Mouse (Mus musculus) lung, adult 2 months (tissue): ENCODE results near the gene Ifna11. TPM values are rescaled to one million over a fixed set of nuclear protein-coding genes. Genes with fewer than 3 reads are reported as not detected.
A peak's percentile ranks its signal among the peaks of the same experiment; 100 is the strongest.

Experiments
- DNase-seq: peaks from one replicate; pipeline ENCODE4 v3.0.0; 2022
- H3K4me1 ChIP-seq: fragments of 200-500 bp; 2 replicates; pipeline ENCODE4 v1.6.1; 2011; ENCODE audit warnings: low read length; ENCODE audit not compliant: control insufficient read depth, insufficient read depth
- H3K4me3 ChIP-seq: fragments of 200-500 bp; replicated peaks from 2 replicates; pipeline ENCODE3; 2011; ENCODE audit warnings: low read depth, mild to moderate bottlenecking, control low read depth, low read length; ENCODE audit errors: extremely low read depth
- CTCF ChIP-seq: fragments of 200-500 bp; IDR thresholded peaks from 2 replicates; pipeline ENCODE4 v1.5.1; 2011; ENCODE audit warnings: mild to moderate bottlenecking, low read length, control low read depth; ENCODE audit not compliant: insufficient read depth
- POLR2A ChIP-seq: fragments of 200-500 bp; IDR thresholded peaks from 2 replicates; pipeline ENCODE4 v1.6.1; 2011; ENCODE audit warnings: low read depth, mild to moderate bottlenecking, control low read depth, low read length, borderline replicate concordance; ENCODE audit errors: extremely low read depth
- WGBS: fragments of 180-500 bp; shearing (Covaris S2); methylation state at CpG from one replicate; pipeline ENCODE4 v1.1.7; 2018; 5-methylcytosine and 5-hydroxymethylcytosine counted together
- polyA plus RNA-seq: library from polyadenylated mRNA; depleted of rRNA; stranded (reverse); fragments of >200 nt; gene quantifications from 2 replicates; pipeline ENCODE4 v1.2.3, GENCODE M21; 2012; rRNA removed

Ifna11 gene
- polyA plus RNA-seq, 1 experiment = not detected

- no peak for TF ChIP-seq CTCF
- no peak for DNase-seq
- Histone ChIP-seq H3K4me3 (no peak overlapping the region), H3K4me1 (no peaks in the 10 kb centered on the region)
- WGBS = 64% methylated on average over 4 of the region's 4 CpGs
These were observed 31.4 kb downstream of the Ifna11 start for GRCm38 (mm10) chr4:88851026-88851763.

GRCm38 (mm10) chr4:88859214-88859613, 39.5 kb downstream of the Ifna11 start:
- no peak for DNase-seq
- Histone ChIP-seq H3K4me1 (no peaks in the 10 kb centered on the region), H3K4me3 (no peak overlapping the region)
- TF ChIP-seq POLR2A (no peak), CTCF (no peak)

- H3K4me3 ChIP-seq = no peak overlapping the region
- TF ChIP-seq CTCF (no peak), POLR2A (no peak)
- WGBS = 15% methylated on average over 7 of the region's 7 CpGs
- H3K4me1 ChIP-seq = no peaks in the 10 kb centered on the region; the same call in 1 of the 2 replicates
- DNase-seq = no peak
These were observed 43.5 kb downstream of the Ifna11 start for GRCm38 (mm10) chr4:88863309-88863708.

- TF ChIP-seq POLR2A (no peak), CTCF (no peak)
- no peak overlapping the region for H3K4me3 ChIP-seq
- WGBS = 54% methylated on average over 9 of the region's 9 CpGs
- no peaks in the 10 kb centered on the region; the same call in 1 of the 2 replicates for H3K4me1 ChIP-seq
- DNase-seq = no peak
These were observed 44.8 kb downstream of the Ifna11 start for GRCm38 (mm10) chr4:88864599-88864998.

- no peak overlapping the region for H3K4me3 ChIP-seq
- TF ChIP-seq POLR2A = no peak
- no peak for TF ChIP-seq CTCF
- no peaks in the 10 kb centered on the region; the same call in 1 of the 2 replicates for H3K4me1 ChIP-seq
- 46% methylated on average over 6 of the region's 6 CpGs for WGBS
- no peak for DNase-seq
These were observed 45.3 kb downstream of the Ifna11 start for GRCm38 (mm10) chr4:88865011-88865569.

- Histone ChIP-seq H3K4me1 (no peaks in the 10 kb centered on the region; the same call in 1 of the 2 replicates), H3K4me3 (peak overlapping the region; percentile 75)
- peak; percentile 71 for DNase-seq
- WGBS = 2% methylated on average over 8 of the region's 8 CpGs
- TF ChIP-seq CTCF = peak; percentile 99
- no peak for TF ChIP-seq POLR2A
These were observed 47.7 kb downstream of the Ifna11 start for GRCm38 (mm10) chr4:88867366-88867925.

- DNase-seq = peak; percentile 12
- no peaks in the 10 kb centered on the region; the same call in 1 of the 2 replicates for H3K4me1 ChIP-seq
- WGBS = 5% methylated on average over 31 of the region's 31 CpGs
- H3K4me3 ChIP-seq = peak overlapping the region; percentile 75
- TF ChIP-seq CTCF = no peak
- TF ChIP-seq POLR2A = peak; percentile 17; the same call in 1 of the 2 replicates
These were observed 48.5 kb downstream of the Ifna11 start for GRCm38 (mm10) chr4:88867926-88868911.

Other genes starting within 250 kb of the Ifna11 start
- gene Ifna14, start 248.2 kb upstream of the Ifna11 start, polyA plus RNA-seq = not detected in 2 replicates
- gene Ifna9, start 227.6 kb upstream of the Ifna11 start, polyA plus RNA-seq = not detected in 2 replicates
- gene Ifna12, start 216.6 kb upstream of the Ifna11 start, polyA plus RNA-seq = not detected in 2 replicates
- gene C87499, start 185.5 kb upstream of the Ifna11 start, polyA plus RNA-seq = not detected in 2 replicates
- gene Ifna13, start 175.5 kb upstream of the Ifna11 start, polyA plus RNA-seq = not detected in 2 replicates
- gene Ifna16, start 143.0 kb upstream of the Ifna11 start, polyA plus RNA-seq = not detected in 2 replicates
- gene Ifna2, start 136.0 kb upstream of the Ifna11 start, polyA plus RNA-seq = not detected in 2 replicates
- gene Ifnab, start 128.6 kb upstream of the Ifna11 start, polyA plus RNA-seq = not detected in 2 replicates
- gene Gm26566, start 98.2 kb upstream of the Ifna11 start, polyA plus RNA-seq = 0.19 and 0.33 TPM in 2 replicates
- 19.6 and 19.7 TPM in 2 replicates for gene Klhl9, start 97.5 kb upstream of the Ifna11 start, polyA plus RNA-seq
- not detected in 2 replicates for gene Gm13271, start 65.1 kb upstream of the Ifna11 start, polyA plus RNA-seq
- gene Gm13283, start 59.8 kb upstream of the Ifna11 start, polyA plus RNA-seq = not detected in 2 replicates
- not detected in 2 replicates for gene Gm13290, start 46.1 kb upstream of the Ifna11 start, polyA plus RNA-seq
- not detected in 2 replicates for gene Gm13289, start 43.0 kb upstream of the Ifna11 start, polyA plus RNA-seq
- gene Gm13272, start 40.1 kb upstream of the Ifna11 start, polyA plus RNA-seq = not detected in 2 replicates
- not detected in 2 replicates for gene Ifnz, start 37.8 kb upstream of the Ifna11 start, polyA plus RNA-seq
- gene Gm13276, start 34.2 kb upstream of the Ifna11 start, polyA plus RNA-seq = not detected in 2 replicates
- gene Gm13277, start 31.3 kb upstream of the Ifna11 start, polyA plus RNA-seq = not detected in 2 replicates
- not detected in 2 replicates for gene Gm13278, start 28.4 kb upstream of the Ifna11 start, polyA plus RNA-seq
- not detected in 2 replicates for gene Gm13275, start 25.5 kb upstream of the Ifna11 start, polyA plus RNA-seq
- not detected in 2 replicates for gene Gm13279, start 22.6 kb upstream of the Ifna11 start, polyA plus RNA-seq
- not detected in 2 replicates for gene Gm13285, start 20.3 kb upstream of the Ifna11 start, polyA plus RNA-seq
- not detected in 2 replicates for gene Gm13287, start 16.7 kb upstream of the Ifna11 start, polyA plus RNA-seq
- not detected in 2 replicates for gene Gm13288, start 14.4 kb upstream of the Ifna11 start, polyA plus RNA-seq
- gene Ifna7, start 3.7 kb upstream of the Ifna11 start, polyA plus RNA-seq = not detected in 2 replicates
- gene Ifna6, start 7.5 kb downstream of the Ifna11 start, polyA plus RNA-seq = not detected in 2 replicates
- not detected in 2 replicates for gene Ifna5, start 15.6 kb downstream of the Ifna11 start, polyA plus RNA-seq
- not detected in 2 replicates for gene Ifna4, start 21.9 kb downstream of the Ifna11 start, polyA plus RNA-seq
- not detected in 2 replicates for gene Ifna1, start 30.1 kb downstream of the Ifna11 start, polyA plus RNA-seq
- not detected in 2 replicates for gene Ifne, start 60.2 kb downstream of the Ifna11 start, polyA plus RNA-seq